Mouse (Mus musculus) heart, postnatal 0 days (tissue): ENCODE measurements around the gene Nmnat2. TPM values are rescaled to one million over a fixed set of nuclear protein-coding genes. Genes with fewer than 3 reads are reported as not detected.

Source experiments
- ATAC-seq: fragments of 200-750 bp; cut with Nextera tagmentation; 2 replicates; pipeline ENCODE4 v1.8.0; 2017; ENCODE audit warnings: low read depth, moderate number of reproducible peaks, moderate library complexity; ENCODE audit not compliant: insufficient read depth
- DNase-seq: peaks from one replicate; pipeline ENCODE4 v3.0.0-alpha.2; 2016; ENCODE audit warnings: low spot score
- H3K27ac ChIP-seq: fragments of 300-500 bp; sonication (generic); 2 replicates; pipeline ENCODE4 v1.5.1; 2014; ENCODE audit warnings: low read depth, mild to moderate bottlenecking
- H3K27me3 ChIP-seq: fragments of 300-500 bp; sonication (generic); 2 replicates; pipeline ENCODE4 v1.6.1; 2014; ENCODE audit warnings: low read length, mixed read lengths; ENCODE audit not compliant: control insufficient read depth, insufficient read depth
- H3K36me3 ChIP-seq: fragments of 300-500 bp; sonication (generic); replicated peaks from 2 replicates; pipeline ENCODE4 v1.6.1; 2014; ENCODE audit warnings: low read length, mixed read lengths; ENCODE audit not compliant: control insufficient read depth, insufficient read depth
- H3K4me1 ChIP-seq: fragments of 300-500 bp; sonication (generic); 2 replicates; pipeline ENCODE4 v1.6.1; 2014; ENCODE audit warnings: antibody characterized with exemption; ENCODE audit not compliant: control insufficient read depth, insufficient read depth
- H3K4me2 ChIP-seq: fragments of 300-500 bp; sonication (generic); 2 replicates; pipeline ENCODE4 v1.6.1; 2014; ENCODE audit warnings: low read depth, mild to moderate bottlenecking, low read length, moderate library complexity
- H3K4me3 ChIP-seq: fragments of 300-500 bp; sonication (generic); 2 replicates; pipeline ENCODE4 v1.5.1; 2014; ENCODE audit warnings: low read depth, low read length
- H3K9ac ChIP-seq: fragments of 300-500 bp; sonication (generic); replicated peaks from 2 replicates; pipeline ENCODE4 v1.6.1; 2014; ENCODE audit warnings: low read depth, low read length, mixed read lengths
- H3K9me3 ChIP-seq: fragments of 300-500 bp; sonication (generic); replicated peaks from 2 replicates; pipeline ENCODE4 v1.6.1; 2016; ENCODE audit warnings: low read length; ENCODE audit not compliant: control insufficient read depth
- CTCF ChIP-seq: IDR thresholded peaks from 2 replicates; pipeline ENCODE4 v1.5.1; 2016; ENCODE audit warnings: antibody characterized with exemption, control low read depth, low read depth
- EP300 ChIP-seq: IDR thresholded peaks from 2 replicates; pipeline ENCODE4 v1.6.1; 2016; ENCODE audit warnings: antibody characterized with exemption, low read depth
- WGBS: fragments of 180-500 bp; shearing (Covaris S2); extraction: QIAGEN DNeasy Blood & Tissue Kit; methylation state at CpG from one replicate; pipeline ENCODE4 v1.1.7; 2014; 5-methylcytosine and 5-hydroxymethylcytosine counted together
- polyA plus RNA-seq: library from polyadenylated mRNA; unstranded; fragments of >200 nt; fragmentation: Nextera tagmentation; extraction: Ambion mirVana; gene quantifications from 2 replicates; pipeline ENCODE4 v1.2.1, GENCODE M21; 2015
- total RNA-seq: library from RNA; depleted of rRNA; stranded (reverse); fragments of >200 nt; gene quantifications from 2 replicates; pipeline ENCODE4 v1.2.3, GENCODE M21; 2014; ENCODE audit warnings: low replicate concordance

Nmnat2 gene
- total and polyA plus RNA-seq, 2 experiments from 2014 or later: 0.57 to 0.69 TPM

- no peak for ATAC-seq
- TF ChIP-seq EP300 (no peak), CTCF (no peak)
- H3K27ac ChIP-seq: no peak overlapping the region
- WGBS: 67% methylated on average over 11 of the region's 11 CpGs
- H3K4me1 ChIP-seq: no peaks in the 10 kb centered on the region
- H3K4me2 ChIP-seq: no peak overlapping the region
- no peak overlapping the region for H3K4me3 ChIP-seq
- no peaks in the 10 kb centered on the region for H3K36me3 ChIP-seq
- no peaks in the 10 kb centered on the region for H3K27me3 ChIP-seq
- no peak overlapping the region for H3K9ac ChIP-seq
- no peak for DNase-seq
- no peaks in the 10 kb centered on the region for H3K9me3 ChIP-seq
Measured at GRCm38 (mm10) chr1:153002295-153003050, 47.7 kb downstream of the Nmnat2 start.

GRCm38 (mm10) chr1:153004472-153004871 lies 49.7 kb downstream of the Nmnat2 start:
- Histone ChIP-seq H3K27me3 (no peaks in the 10 kb centered on the region), H3K36me3 (no peaks in the 10 kb centered on the region), H3K4me3 (no peak overlapping the region), H3K4me2 (no peak overlapping the region), H3K9me3 (no peaks in the 10 kb centered on the region), H3K9ac (no peak overlapping the region), H3K27ac (no peak overlapping the region), H3K4me1 (no peaks in the 10 kb centered on the region)
- DNase-seq (no peak), ATAC-seq (no peak)
- WGBS: 83% methylated on average over 2 of the region's 2 CpGs
- TF ChIP-seq CTCF: no peak
- no peak for TF ChIP-seq EP300

- H3K4me1 ChIP-seq: no peaks in the 10 kb centered on the region
- 55% methylated on average over 5 of the region's 5 CpGs for WGBS
- no peaks in the 10 kb centered on the region for H3K9me3 ChIP-seq
- no peak overlapping the region for H3K9ac ChIP-seq
- H3K36me3 ChIP-seq: no peaks in the 10 kb centered on the region
- ATAC-seq (no peak), DNase-seq (no peak)
- no peaks in the 10 kb centered on the region for H3K27me3 ChIP-seq
- TF ChIP-seq CTCF (no peak), EP300 (no peak)
- H3K4me3 ChIP-seq: no peak overlapping the region
- H3K4me2 ChIP-seq: no peak overlapping the region
- H3K27ac ChIP-seq: no peak overlapping the region
Measured at GRCm38 (mm10) chr1:153006054-153006453, 51.3 kb downstream of the Nmnat2 start.

GRCm38 (mm10) chr1:153006761-153007160 lies 52.0 kb downstream of the Nmnat2 start:
- WGBS: 73% methylated on average over 4 of the region's 4 CpGs
- H3K9me3 ChIP-seq: no peaks in the 10 kb centered on the region
- no peak overlapping the region for H3K4me3 ChIP-seq
- no peak for DNase-seq
- H3K4me2 ChIP-seq: no peak overlapping the region
- no peaks in the 10 kb centered on the region for H3K36me3 ChIP-seq
- no peaks in the 10 kb centered on the region for H3K4me1 ChIP-seq
- no peak for ATAC-seq
- no peak overlapping the region for H3K27ac ChIP-seq
- no peaks in the 10 kb centered on the region for H3K27me3 ChIP-seq
- TF ChIP-seq EP300: no peak
- H3K9ac ChIP-seq: no peak overlapping the region

- TF ChIP-seq CTCF (no peak), EP300 (no peak)
- Histone ChIP-seq H3K9me3 (no peaks in the 10 kb centered on the region), H3K4me1 (no peaks in the 10 kb centered on the region), H3K9ac (no peak overlapping the region), H3K36me3 (no peaks in the 10 kb centered on the region), H3K4me2 (no peak overlapping the region), H3K27me3 (no peaks in the 10 kb centered on the region), H3K27ac (no peak overlapping the region), H3K4me3 (no peak overlapping the region)
- WGBS: 74% methylated on average over 5 of the region's 5 CpGs
- ATAC-seq (no peak), DNase-seq (no peak)
Measured at GRCm38 (mm10) chr1:153007292-153007691, 52.5 kb downstream of the Nmnat2 start.

- TF ChIP-seq EP300 (no peak), CTCF (no peak)
- H3K4me3 ChIP-seq: no peak overlapping the region
- no peaks in the 10 kb centered on the region for H3K27me3 ChIP-seq
- no peak overlapping the region for H3K9ac ChIP-seq
- H3K4me2 ChIP-seq: no peak overlapping the region
- no peak overlapping the region for H3K27ac ChIP-seq
- no peak for ATAC-seq
- DNase-seq: no peak
- WGBS: 82% methylated on average over 6 of the region's 6 CpGs
- H3K36me3 ChIP-seq: no peaks in the 10 kb centered on the region
- H3K4me1 ChIP-seq: no peaks in the 10 kb centered on the region
- H3K9me3 ChIP-seq: no peaks in the 10 kb centered on the region
Measured at GRCm38 (mm10) chr1:153007824-153008223, 53.0 kb downstream of the Nmnat2 start.
